ENCODE assay signal across 19 mouse cellular contexts in the genomic region with DNA sequence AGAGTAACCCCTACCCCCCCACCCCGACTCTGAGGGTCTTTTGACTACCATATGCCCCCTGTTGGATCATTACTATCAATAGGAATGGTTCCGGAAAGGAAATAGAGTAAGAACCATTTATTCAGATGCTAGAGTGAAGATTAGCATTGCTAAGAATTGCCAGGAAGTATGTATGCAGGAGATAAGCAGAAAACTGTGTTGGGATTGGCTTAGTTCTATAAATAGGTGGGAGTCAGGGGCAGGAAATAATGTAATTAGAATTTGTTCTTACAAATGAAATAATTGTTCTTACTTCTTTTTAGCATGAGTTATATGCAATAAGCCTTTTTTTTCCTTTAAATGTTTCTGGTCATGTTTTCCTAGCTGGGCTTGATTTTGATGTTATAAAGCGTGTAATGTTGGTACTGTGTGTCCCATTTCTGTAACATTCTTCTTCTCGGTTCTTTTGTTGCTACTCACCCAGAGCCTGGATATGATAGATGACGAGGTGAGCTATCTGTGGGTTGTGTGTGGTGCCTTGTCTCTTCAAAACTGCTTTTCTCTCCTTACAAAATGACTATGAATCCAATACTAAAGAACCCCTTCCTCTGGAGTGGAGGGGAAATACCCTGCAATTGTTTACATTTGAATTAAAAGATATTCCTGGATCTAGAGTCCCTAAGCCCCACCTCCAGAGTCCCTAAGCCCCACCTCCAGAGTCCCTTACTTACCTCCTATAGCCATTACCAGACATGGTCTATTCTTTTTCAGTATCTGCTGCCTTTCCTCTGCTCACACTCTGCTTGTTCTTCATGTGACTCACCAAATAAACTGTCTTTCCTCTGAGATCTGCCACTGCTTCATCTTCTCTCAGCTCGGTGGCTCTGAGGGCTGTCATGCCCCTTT. TPM values are rescaled to one million over a fixed set of nuclear protein-coding genes. Genes with fewer than 3 reads are reported as not detected.
A peak's percentile ranks its signal among the peaks of the same experiment; 100 is the strongest.
DNase-seq lines count a peak whose midpoint lies in the region; ATAC-seq lines count a peak whose summit lies in the region.
"Had no signal": no experiment of that assay in that cellular context is flagged by ENCODE, and none has a peak within 500 bp of the region (broad histone marks: within the 10 kb centered on the region; RNA-seq: fewer than 3 reads in every experiment).

No protein-coding gene starts in this region.

- peaks cover 16% of the 10 kb centered on the region; the same call in 1 of the 2 replicates for H3K36me3 ChIP-seq in kidney, embryonic 16.5 days (ENCODE audit: insufficient read depth, low read length)
- peaks cover 10% of the 10 kb centered on the region; the same call in 1 of the 2 replicates for H3K36me3 ChIP-seq in kidney, embryonic 14.5 days (ENCODE audit: control insufficient read depth, insufficient read depth, low read length)
- no peaks in the 10 kb centered on the region for H3K36me3 ChIP-seq in liver, embryonic 16.5 days (ENCODE audit: control insufficient read depth, insufficient read depth)
- no peaks in the 10 kb centered on the region for H3K36me3 ChIP-seq in hindbrain, embryonic 11.5 days (ENCODE audit: control insufficient read depth, insufficient read depth, low read length)

- no peaks in the 10 kb centered on the region for H3K27me3 ChIP-seq in kidney, embryonic 16.5 days (ENCODE audit: insufficient read depth, low read length)
- H3K27me3 ChIP-seq in kidney, embryonic 14.5 days (ENCODE audit: control insufficient read depth, insufficient read depth, low read length), result no peaks in the 10 kb centered on the region
- H3K27me3 ChIP-seq in liver, embryonic 16.5 days (ENCODE audit: control insufficient read depth, insufficient read depth, low read depth, low read length), result no peaks in the 10 kb centered on the region
- no peaks in the 10 kb centered on the region for H3K27me3 ChIP-seq in hindbrain, embryonic 11.5 days (ENCODE audit: control insufficient read depth, insufficient read depth, low read length)
- H3K27me3 ChIP-seq: forebrain, embryonic 12.5 days had no signal

- peaks cover 3% of the 10 kb centered on the region; the same call in 1 of the 2 replicates for H3K4me1 ChIP-seq in kidney, embryonic 16.5 days (ENCODE audit: insufficient read depth, low read length)
- peaks cover 4% of the 10 kb centered on the region for H3K4me1 ChIP-seq in kidney, embryonic 14.5 days (ENCODE audit: control insufficient read depth, insufficient read depth, low read length)
- peaks cover 44% of the 10 kb centered on the region for H3K4me1 ChIP-seq in liver, embryonic 16.5 days (ENCODE audit: control insufficient read depth, low read depth, low read length)
- H3K4me1 ChIP-seq in hindbrain, embryonic 11.5 days (replicated peaks; ENCODE audit: control insufficient read depth, insufficient read depth, low read length), result no peaks in the 10 kb centered on the region
- H3K4me1 ChIP-seq: forebrain, embryonic 12.5 days had no signal

- DNase-seq in heart, adult 11 months, result peak; percentile 24
- no peak for DNase-seq in heart, postnatal 4 days
- no peak for DNase-seq in hindbrain, embryonic 11.5 days (ENCODE audit: low spot score)
- DNase-seq in layer of hippocampus, adult 8-10 months (ENCODE audit: low spot score in 2 of 2), result no peak
- DNase-seq: cerebellum, adult 8-10 months; kidney, adult 8-10 months; lung, postnatal 10 days; retina, postnatal 1 day had no signal

- no peaks in the 10 kb centered on the region for H3K9me3 ChIP-seq in kidney, embryonic 16.5 days (ENCODE audit: low read length)
- H3K9me3 ChIP-seq in kidney, embryonic 14.5 days (ENCODE audit: control insufficient read depth, low read length), result no peaks in the 10 kb centered on the region
- H3K9me3 ChIP-seq in liver, embryonic 16.5 days (replicated peaks; ENCODE audit: control insufficient read depth, low read length), result no peaks in the 10 kb centered on the region
- no peaks in the 10 kb centered on the region for H3K9me3 ChIP-seq in hindbrain, embryonic 11.5 days (ENCODE audit: control insufficient read depth, low read length)
- H3K9me3 ChIP-seq: forebrain, embryonic 12.5 days had no signal

- no peak for ATAC-seq in kidney, embryonic 16.5 days (ENCODE audit: low FRiP score, low TSS enrichment)
- ATAC-seq in kidney, embryonic 14.5 days (ENCODE audit: low FRiP score, low TSS enrichment), result no peak
- peak; percentile 71 for ATAC-seq in common myeloid progenitor, adult 5-6 weeks (replicated peaks; ENCODE audit: low read depth, poor library complexity, severe bottlenecking)
- ATAC-seq in liver, embryonic 16.5 days (ENCODE audit: low read depth), result peak; percentile 66
- no peak for ATAC-seq in hindbrain, embryonic 11.5 days (ENCODE audit: low FRiP score)

- no peak overlapping the region for H3K4me3 ChIP-seq in kidney, embryonic 16.5 days (ENCODE audit: low read length)
- no peak overlapping the region for H3K4me3 ChIP-seq in kidney, embryonic 14.5 days (ENCODE audit: low read length)
- no peak overlapping the region for H3K4me3 ChIP-seq in liver, embryonic 16.5 days (ENCODE audit: low read depth, low read length)
- H3K4me3 ChIP-seq in hindbrain, embryonic 11.5 days (ENCODE audit: low read depth, low read length), result no peak overlapping the region
- H3K4me3 ChIP-seq: forebrain, embryonic 12.5 days; layer of hippocampus, adult 2 months had no signal

- H3K9ac ChIP-seq in kidney, embryonic 16.5 days (replicated peaks; ENCODE audit: low read length), result no peak overlapping the region
- H3K9ac ChIP-seq in kidney, embryonic 14.5 days (ENCODE audit: low read depth, low read length), result no peak overlapping the region
- H3K9ac ChIP-seq in liver, embryonic 16.5 days (ENCODE audit: low read depth, low read length), result no peak overlapping the region; the same call in 1 of the 2 replicates
- no peak overlapping the region for H3K9ac ChIP-seq in hindbrain, embryonic 11.5 days (ENCODE audit: low read depth, low read length)
- H3K9ac ChIP-seq: forebrain, embryonic 12.5 days; hindbrain, embryonic 14.5 days had no signal

- H3K4me2 ChIP-seq in kidney, embryonic 16.5 days (replicated peaks; ENCODE audit: low read depth, low read length), result no peak overlapping the region
- no peak overlapping the region for H3K4me2 ChIP-seq in kidney, embryonic 14.5 days (replicated peaks; ENCODE audit: low read depth, low read length)
- H3K4me2 ChIP-seq in liver, embryonic 16.5 days (ENCODE audit: low read depth, low read length), result peak overlapping the region; percentile 45
- no peak overlapping the region for H3K4me2 ChIP-seq in hindbrain, embryonic 11.5 days (replicated peaks; ENCODE audit: low read depth, low read length)
- H3K4me2 ChIP-seq: forebrain, embryonic 12.5 days; hindbrain, embryonic 14.5 days had no signal

- H3K27ac ChIP-seq in kidney, embryonic 16.5 days (ENCODE audit: low read length), result peak overlapping the region; percentile 73
- no peak overlapping the region; the same call in 1 of the 2 replicates for H3K27ac ChIP-seq in kidney, embryonic 14.5 days (ENCODE audit: low read depth, low read length)
- H3K27ac ChIP-seq in liver, embryonic 16.5 days (ENCODE audit: low read length), result peak overlapping the region; percentile 96
- H3K27ac ChIP-seq in hindbrain, embryonic 11.5 days (ENCODE audit: low read depth, low read length), result no peak overlapping the region
- H3K27ac ChIP-seq: forebrain, embryonic 12.5 days; hindbrain, embryonic 14.5 days; layer of hippocampus, adult 2 months had no signal

- 76% methylated on average over 6 of the region's 6 CpGs for WGBS in kidney, embryonic 16.5 days
- WGBS in kidney, embryonic 14.5 days, result 82% methylated on average over 6 of the region's 6 CpGs
- WGBS in liver, embryonic 16.5 days (ENCODE audit: insufficient replicate concordance), result 25% methylated on average over 6 of the region's 6 CpGs
- WGBS in hindbrain, embryonic 11.5 days, result 86% methylated on average over 6 of the region's 6 CpGs

RNA-seq across cellular contexts. Expression of a gene that starts 37.0 kb away (rescaled TPM):
- total RNA-seq in heart, postnatal 4 days (2021), result not detected
- 0.10 and 0.18 TPM in 2 replicates for polyA plus RNA-seq in kidney, embryonic 16.5 days (2015; fragmentation: Nextera tagmentation; extraction: Ambion mirVana)
- 0.37 TPM in 1 of 2 replicates, not detected in the other for polyA plus RNA-seq in kidney, embryonic 14.5 days (2014; fragmentation: Nextera tagmentation; extraction: Ambion mirVana)
- not detected in 2 replicates for total RNA-seq in common myeloid progenitor, adult 5-6 weeks (2017)
- polyA plus RNA-seq in liver, embryonic 16.5 days (2015; fragmentation: Nextera tagmentation; extraction: Ambion mirVana), result 15.5 and 19.2 TPM in 2 replicates
- 0.22 TPM in 1 of 2 replicates, not detected in the other for polyA plus RNA-seq in hindbrain, embryonic 11.5 days (2014; fragmentation: Nextera tagmentation; extraction: Ambion mirVana)
- not detected for total RNA-seq in layer of hippocampus, adult 8-10 months (2022)
- total RNA-seq: layer of hippocampus, adult 2 months; left cerebral cortex, postnatal 10 days had no signal
- polyA plus RNA-seq: midbrain, postnatal 0 days; neural tube, embryonic 14.5 days; testis, adult 2 months had no signal

Comparison
In these comparisons a context has a peak if more than half of its experiments do, and no peak if none do; other contexts are left out.
1. H3K27ac ChIP-seq: peak in kidney, embryonic 16.5 days (single experiment) and liver, embryonic 16.5 days (single experiment); none in kidney, embryonic 14.5 days (single experiment) and hindbrain, embryonic 11.5 days (single experiment).
2. ATAC-seq: peak in common myeloid progenitor, adult 5-6 weeks (single experiment) and liver, embryonic 16.5 days (single experiment); none in kidney, embryonic 16.5 days (single experiment), kidney, embryonic 14.5 days (single experiment) and hindbrain, embryonic 11.5 days (single experiment).
3. RNA of a gene that starts 37.0 kb away (polyA plus RNA-seq): 15.5 to 19.2 TPM in liver, embryonic 16.5 days; 0.22 TPM in hindbrain, embryonic 11.5 days, 0.10 to 0.18 TPM in kidney, embryonic 16.5 days and 0.37 TPM in kidney, embryonic 14.5 days; every median in the first group is over 10 times any median in the second.